Mouse (Mus musculus): ENCODE results near the gene Chst5.

The Chst5 gene

GRCm38 (mm10) chr8:111929648-111930344 is 19.5 kb upstream of the Chst5 start:
- DNase-seq (ENCODE audit: low read depth, low spot score), result no peak

- DNase-seq (ENCODE audit: low read depth, low spot score), result no peak
These were observed 14.7 kb upstream of the Chst5 start for GRCm38 (mm10) chr8:111924976-111925375.

GRCm38 (mm10) chr8:111923383-111923804 is 13.1 kb upstream of the Chst5 start:
- no peak for DNase-seq (ENCODE audit: low read depth, low spot score)

- DNase-seq (ENCODE audit: low read depth, low spot score), result no peak
These were observed 10.7 kb upstream of the Chst5 start for GRCm38 (mm10) chr8:111920971-111921370.

GRCm38 (mm10) chr8:111919663-111920062 is 9.4 kb upstream of the Chst5 start:
- DNase-seq (ENCODE audit: low read depth, low spot score), result no peak

GRCm38 (mm10) chr8:111912860-111913432 is 2.7 kb upstream of the Chst5 start:
- no peak for DNase-seq (ENCODE audit: low read depth, low spot score)

- no peak for DNase-seq (ENCODE audit: low read depth, low spot score)
These were observed 1.3 kb upstream of the Chst5 start for GRCm38 (mm10) chr8:111911572-111911971.

- no peak for DNase-seq (ENCODE audit: low read depth, low spot score)
These were observed 4.6 kb downstream of the Chst5 start for GRCm38 (mm10) chr8:111905500-111906121.

- DNase-seq (ENCODE audit: low read depth, low spot score), result no peak
These were observed 8.2 kb downstream of the Chst5 start for GRCm38 (mm10) chr8:111902080-111902479.

- DNase-seq (ENCODE audit: low read depth, low spot score), result no peak
These were observed 11.7 kb downstream of the Chst5 start for GRCm38 (mm10) chr8:111898586-111898985.

- DNase-seq (ENCODE audit: low read depth, low spot score), result no peak
These were observed 15.3 kb downstream of the Chst5 start for GRCm38 (mm10) chr8:111894955-111895354.

- DNase-seq (ENCODE audit: low read depth, low spot score), result no peak
These were observed 17.6 kb downstream of the Chst5 start for GRCm38 (mm10) chr8:111892615-111893014.

- DNase-seq (ENCODE audit: low read depth, low spot score), result no peak
These were observed 18.3 kb downstream of the Chst5 start for GRCm38 (mm10) chr8:111891983-111892382.

- no peak for DNase-seq (ENCODE audit: low read depth, low spot score)
These were observed 19.3 kb downstream of the Chst5 start for GRCm38 (mm10) chr8:111890911-111891303.

GRCm38 (mm10) chr8:111889931-111890910 is 20.0 kb downstream of the Chst5 start:
- DNase-seq (ENCODE audit: low read depth, low spot score), result no peak

GRCm38 (mm10) chr8:111888091-111888650 is 22.1 kb downstream of the Chst5 start:
- DNase-seq (ENCODE audit: low read depth, low spot score), result no peak

GRCm38 (mm10) chr8:111887479-111887878 is 22.8 kb downstream of the Chst5 start:
- no peak for DNase-seq (ENCODE audit: low read depth, low spot score)

GRCm38 (mm10) chr8:111883615-111884014 is 26.6 kb downstream of the Chst5 start:
- no peak for DNase-seq (ENCODE audit: low read depth, low spot score)

- DNase-seq (ENCODE audit: low read depth, low spot score), result peak; percentile 38
These were observed 28.7 kb downstream of the Chst5 start for GRCm38 (mm10) chr8:111881591-111881990.

- no peak for DNase-seq (ENCODE audit: low read depth, low spot score)
These were observed 32.5 kb downstream of the Chst5 start for GRCm38 (mm10) chr8:111877711-111878110.

- DNase-seq (ENCODE audit: low read depth, low spot score), result peak; percentile 98
These were observed 33.8 kb downstream of the Chst5 start, which contains the start of gene Tmem170 for GRCm38 (mm10) chr8:111876355-111876948. Tmem170 (minus strand) TSS chr8:111876750.

Measured in retina, adult 2 months (tissue).